Mouse (Mus musculus): ENCODE results near the gene Prr14l. TPM values are rescaled to one million over a fixed set of nuclear protein-coding genes. Genes with fewer than 3 reads are reported as not detected.

Gene Prr14l
- total and polyA plus RNA-seq, 3 experiments: 37.0 to 135 (median 39.9) TPM

- TF ChIP-seq KAT2A (conservative IDR thresholded peaks at IDR 0.05; ENCODE audit: low read depth, low read length) (no peak), ZMIZ1 (IDR thresholded peaks at IDR 0.05; ENCODE audit: low read depth, low read length) (peak; percentile 94)
These were observed 68.6 kb downstream of the Prr14l start, which contains the start of gene Pisd (continued) for GRCm38 (mm10) chr5:32785313-32785915.

GRCm38 (mm10) chr5:32784726-32785125 is 69.3 kb downstream of the Prr14l start:
- Histone ChIP-seq H3K9me3 (replicated peaks; ENCODE audit: insufficient read depth, low read length) (no peaks in the 10 kb centered on the region), H3K27me3 (ENCODE audit: control insufficient read depth in 1 of 2, insufficient read depth in 2 of 2, low read length in 2 of 2) (no peaks in the 10 kb centered on the region), H3K79me2 (ENCODE audit: control insufficient read depth, insufficient read depth, low read length, poor library complexity) (peaks cover 14% of the 10 kb centered on the region), H3K9ac (ENCODE audit: control insufficient read depth, low read depth, low read length, poor library complexity, severe bottlenecking) (peak overlapping the region; percentile 75), H3K36me3 (ENCODE audit: control insufficient read depth in 1 of 2, insufficient read depth in 2 of 2, low read length in 2 of 2) (peaks cover 2 to 20% of the 10 kb centered on the region in 2 experiments), H3K27ac (ENCODE audit: control insufficient read depth, low read depth, low read length) (no peak overlapping the region), H3K4me3 (ENCODE audit: control insufficient read depth in 1 of 2, insufficient read depth in 1 of 2, low read depth in 2 of 2, low read length in 2 of 2) (peak overlapping the region; percentile 80 to 96), H3K4me1 (ENCODE audit: control insufficient read depth in 1 of 2, insufficient read depth in 2 of 2, low read length in 2 of 2) (peaks cover 10 to 13% of the 10 kb centered on the region in 2 experiments)
- 0 out of 2 replicates have a peak, but pooled peaks have one; percentile 72 for TF ChIP-seq CHD1 (IDR thresholded peaks at IDR 0.05; ENCODE audit: low read depth, low read length)
- TF ChIP-seq MAX (IDR thresholded peaks at IDR 0.05; ENCODE audit: low read length): no peak
- DNase-seq (ENCODE audit: low read depth, low spot score): no peak

GRCm38 (mm10) chr5:32781596-32781995 is 72.5 kb downstream of the Prr14l start:
- no peaks in the 10 kb centered on the region for H3K9me3 ChIP-seq (replicated peaks; ENCODE audit: insufficient read depth, low read length)
- no peak overlapping the region for H3K4me3 ChIP-seq (ENCODE audit: control insufficient read depth in 1 of 2, insufficient read depth in 1 of 2, low read depth in 2 of 2, low read length in 2 of 2)
- DNase-seq (ENCODE audit: low read depth, low spot score): peak; percentile 49
- TF ChIP-seq TCF12 (IDR thresholded peaks at IDR 0.05; ENCODE audit: low read depth, low read length): peak; percentile 88
- TF ChIP-seq RCOR1 (IDR thresholded peaks at IDR 0.05; ENCODE audit: low read depth, low read length): peak; percentile 94
- TF ChIP-seq MYB (IDR thresholded peaks at IDR 0.05; ENCODE audit: low read depth, low read length): no peak
- TF ChIP-seq BHLHE40 (IDR thresholded peaks at IDR 0.05; ENCODE audit: borderline replicate concordance, low read depth, low read length): peak; percentile 27; the same call in 1 of the 2 replicates
- peak; percentile 57; the same call in 1 of the 2 replicates for TF ChIP-seq SIN3A (IDR thresholded peaks at IDR 0.05; ENCODE audit: low read length)
- TF ChIP-seq MYC (IDR thresholded peaks at IDR 0.05; ENCODE audit: low read depth, low read length): no peak
- no peak for TF ChIP-seq MAX (IDR thresholded peaks at IDR 0.05; ENCODE audit: low read length)
- TF ChIP-seq POLR2AphosphoS5 (IDR thresholded peaks at IDR 0.05; ENCODE audit: borderline replicate concordance, low read depth, low read length): no peak
- 0 out of 2 replicates have a peak, but pooled peaks have one; percentile 1 for TF ChIP-seq ZC3H11A (IDR thresholded peaks at IDR 0.05; ENCODE audit: low read depth, low read length)
- TF ChIP-seq EP300 (IDR thresholded peaks at IDR 0.05; ENCODE audit: low read depth in 1 of 2, low read length in 2 of 2): peak; percentile 76 to 87
- TF ChIP-seq ETS1 (IDR thresholded peaks at IDR 0.05; ENCODE audit: low read depth, low read length): peak; percentile 79
- TF ChIP-seq ZMIZ1 (IDR thresholded peaks at IDR 0.05; ENCODE audit: low read depth, low read length): no peak
- TF ChIP-seq TAL1 (IDR thresholded peaks at IDR 0.05; ENCODE audit: low read length): peak; percentile 53
- no peak for TF ChIP-seq NRF1 (IDR thresholded peaks at IDR 0.05; ENCODE audit: insufficient read depth, low read depth, low read length, poor library complexity, severe bottlenecking)
- TF ChIP-seq GATA1 (IDR thresholded peaks at IDR 0.05; ENCODE audit: low read depth, low read length): peak; percentile 84
- TF ChIP-seq RAD21 (IDR thresholded peaks at IDR 0.05; ENCODE audit: low read depth, low read length): no peak
- TF ChIP-seq USF2 (IDR thresholded peaks at IDR 0.05; ENCODE audit: borderline replicate concordance in 1 of 2, insufficient read depth in 1 of 2, low read depth in 1 of 2, low read length in 2 of 2): no peak
- H3K27ac ChIP-seq (ENCODE audit: control insufficient read depth, low read depth, low read length): no peak overlapping the region
- peaks cover 15% of the 10 kb centered on the region for H3K79me2 ChIP-seq (ENCODE audit: control insufficient read depth, insufficient read depth, low read length, poor library complexity)
- peaks cover 0 to 30% of the 10 kb centered on the region in 2 experiments; a peak in 2 of 4 replicates for H3K36me3 ChIP-seq (ENCODE audit: control insufficient read depth in 1 of 2, insufficient read depth in 2 of 2, low read length in 2 of 2)
- peaks cover 16 to 24% of the 10 kb centered on the region in 2 experiments for H3K4me1 ChIP-seq (ENCODE audit: control insufficient read depth in 1 of 2, insufficient read depth in 2 of 2, low read length in 2 of 2)
- no peaks in the 10 kb centered on the region for H3K27me3 ChIP-seq (ENCODE audit: control insufficient read depth in 1 of 2, insufficient read depth in 2 of 2, low read length in 2 of 2)
- no peak overlapping the region for H3K9ac ChIP-seq (ENCODE audit: control insufficient read depth, low read depth, low read length, poor library complexity, severe bottlenecking)
